Mouse (Mus musculus): ENCODE results near the gene Vmn1r91.
"Not testable (repeated sequence)": the region's sequence is repeated elsewhere in the genome, so short reads cannot be mapped to it uniquely, and the experiment has no call there.

DNA sequence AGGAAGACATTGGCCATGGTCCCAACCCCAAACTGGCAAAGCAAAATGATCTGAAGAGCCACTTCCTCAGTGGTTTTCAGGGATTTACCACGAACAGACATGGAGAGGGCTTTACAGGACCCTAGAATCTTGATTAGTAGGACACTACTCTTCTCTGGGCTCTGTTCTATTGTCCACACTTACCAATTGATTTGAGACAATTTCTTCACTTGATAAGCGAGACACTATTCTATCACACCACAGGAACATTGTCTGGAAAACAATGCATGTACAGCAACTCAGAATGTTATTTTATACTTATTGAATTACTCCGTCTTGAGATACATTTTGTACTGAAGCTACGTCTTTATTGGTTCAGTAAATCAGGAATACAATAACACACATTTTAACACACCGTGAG lies 39.5 kb downstream of the Vmn1r91 start, which contains the start of gene Vmn1r93:
- not testable (repeated sequence) for TF ChIP-seq POLR2A (IDR thresholded peaks at IDR 0.05; ENCODE audit: low read depth, low read length); CTCF (IDR thresholded peaks at IDR 0.05; ENCODE audit: borderline replicate concordance, insufficient read depth, low read length)

All from embryonic fibroblast, embryonic 13.5 days (primary cell).